In the genomic region with DNA sequence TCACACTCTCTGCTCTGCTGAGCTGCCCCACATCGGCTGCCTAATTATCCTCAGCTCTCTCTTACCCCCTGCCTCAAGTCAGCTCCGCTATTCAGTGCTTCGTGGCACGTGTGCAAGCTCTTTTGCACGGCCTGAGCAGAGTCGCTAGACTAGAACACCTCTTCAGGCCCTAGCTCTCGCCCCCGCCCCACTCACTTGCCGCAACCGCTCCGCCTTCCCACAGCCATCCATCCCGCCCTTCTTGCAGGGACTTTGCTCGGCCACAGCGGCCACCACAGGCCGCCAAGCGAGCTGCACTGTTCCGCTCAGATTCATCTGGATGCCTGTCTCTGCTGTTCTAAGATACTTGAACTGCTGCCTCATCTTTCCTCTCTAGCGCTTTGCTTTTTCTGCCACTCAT, we compare ENCODE assay signal across 8 mouse cellular contexts. TPM values are rescaled to one million over a fixed set of nuclear protein-coding genes. Genes with fewer than 3 reads are reported as not detected.
A peak's percentile ranks its signal among the peaks of the same experiment; 100 is the strongest.
DNase-seq lines count a peak whose midpoint lies in the region; ATAC-seq and TF ChIP-seq lines count a peak whose summit lies in the region.

No protein-coding gene starts in this region.

- WGBS in forebrain, embryonic 14.5 days, result under 1% methylated on average over 18 of the region's 18 CpGs
- WGBS in liver, postnatal 0 days (ENCODE audit: insufficient replicate concordance), result 1% methylated on average over 18 of the region's 18 CpGs
- under 1% methylated on average over 18 of the region's 18 CpGs for WGBS in neural tube, embryonic 13.5 days

- peaks cover 16% of the 10 kb centered on the region for H3K36me3 ChIP-seq in G1E (replicated peaks)
- no peaks in the 10 kb centered on the region for H3K36me3 ChIP-seq in forebrain, embryonic 14.5 days (ENCODE audit: control insufficient read depth, insufficient read depth, low read length)
- no peaks in the 10 kb centered on the region for H3K36me3 ChIP-seq in liver, postnatal 0 days (replicated peaks; ENCODE audit: insufficient read depth, low read length)
- no peaks in the 10 kb centered on the region for H3K36me3 ChIP-seq in neural tube, embryonic 13.5 days

- peaks cover 2% of the 10 kb centered on the region; the same call in 1 of the 2 replicates for H3K9me3 ChIP-seq in G1E (replicated peaks)
- H3K9me3 ChIP-seq in forebrain, embryonic 14.5 days (replicated peaks; ENCODE audit: control insufficient read depth, low read length), result no peaks in the 10 kb centered on the region
- no peaks in the 10 kb centered on the region for H3K9me3 ChIP-seq in liver, postnatal 0 days (ENCODE audit: low read length)
- no peaks in the 10 kb centered on the region for H3K9me3 ChIP-seq in neural tube, embryonic 13.5 days

- H3K9ac ChIP-seq in forebrain, embryonic 14.5 days (ENCODE audit: low read length), result peak overlapping the region; percentile 58
- no peak overlapping the region; the same call in 1 of the 2 replicates for H3K9ac ChIP-seq in liver, postnatal 0 days (replicated peaks)
- H3K9ac ChIP-seq in neural tube, embryonic 13.5 days, result peak overlapping the region; percentile 69

- peak overlapping the region; percentile 14; the same call in 1 of the 2 replicates for H3K4me3 ChIP-seq in G1E (ENCODE audit: low read depth, low read length)
- H3K4me3 ChIP-seq in forebrain, embryonic 14.5 days (ENCODE audit: low read depth, low read length), result peak overlapping the region; percentile 35
- peak overlapping the region; percentile 24 for H3K4me3 ChIP-seq in liver, postnatal 0 days (ENCODE audit: low read depth, low read length)
- peak overlapping the region; percentile 41 for H3K4me3 ChIP-seq in neural tube, embryonic 13.5 days

- no peaks in the 10 kb centered on the region for H3K27me3 ChIP-seq in G1E (ENCODE audit: insufficient read depth, low read length)
- no peaks in the 10 kb centered on the region for H3K27me3 ChIP-seq in forebrain, embryonic 14.5 days (replicated peaks; ENCODE audit: control insufficient read depth, insufficient read depth, low read length)
- H3K27me3 ChIP-seq in liver, postnatal 0 days (ENCODE audit: insufficient read depth, low read length), result no peaks in the 10 kb centered on the region
- no peaks in the 10 kb centered on the region for H3K27me3 ChIP-seq in neural tube, embryonic 13.5 days

- DNase-seq in G1E (ENCODE audit: low spot score), result peak; percentile 25
- peak; percentile 65 for DNase-seq in cerebellum, adult 11 months
- peak; percentile 91 for DNase-seq in forebrain, embryonic 14.5 days (ENCODE audit: low spot score)
- peak; percentile 76 to 77 for DNase-seq in heart, postnatal 14 days
- peak; percentile 68 for DNase-seq in layer of hippocampus, adult 11-12 months (ENCODE audit: low spot score)
- peak; percentile 79 for DNase-seq in liver, postnatal 0 days
- peak; percentile 84 for DNase-seq in telencephalon, adult 2 months (ENCODE audit: low read depth, low spot score)

- peak overlapping the region; percentile 17; the same call in 1 of the 2 replicates for H3K27ac ChIP-seq in forebrain, embryonic 14.5 days (ENCODE audit: low read depth, low read length)
- H3K27ac ChIP-seq in liver, postnatal 0 days (ENCODE audit: low read depth), result no peak overlapping the region
- peak overlapping the region; percentile 57 for H3K27ac ChIP-seq in neural tube, embryonic 13.5 days (replicated peaks)

- TF ChIP-seq EP300 in liver, postnatal 0 days (IDR thresholded peaks at IDR 0.05; ENCODE audit: low read depth), result no peak

- H3K4me1 ChIP-seq in G1E (ENCODE audit: insufficient read depth, low read depth, low read length), result peaks cover 27% of the 10 kb centered on the region
- peaks cover 11% of the 10 kb centered on the region for H3K4me1 ChIP-seq in forebrain, embryonic 14.5 days (ENCODE audit: control insufficient read depth, insufficient read depth, low read length)
- peaks cover 24% of the 10 kb centered on the region for H3K4me1 ChIP-seq in liver, postnatal 0 days (ENCODE audit: insufficient read depth)
- peaks cover 28% of the 10 kb centered on the region for H3K4me1 ChIP-seq in neural tube, embryonic 13.5 days (replicated peaks)

- peak overlapping the region; percentile 59 for H3K4me2 ChIP-seq in forebrain, embryonic 14.5 days (ENCODE audit: low read length)
- peak overlapping the region; percentile 60 for H3K4me2 ChIP-seq in liver, postnatal 0 days (ENCODE audit: low read depth, low read length)
- H3K4me2 ChIP-seq in neural tube, embryonic 13.5 days, result peak overlapping the region; percentile 69

- TF ChIP-seq CTCF in G1E (IDR thresholded peaks at IDR 0.05; ENCODE audit: low read depth, low read length), result no peak
- peak; percentile 83 for TF ChIP-seq CTCF in liver, postnatal 0 days (IDR thresholded peaks at IDR 0.05; ENCODE audit: low read depth)

- ATAC-seq in G1E (ENCODE audit: extremely low read depth, insufficient number of reproducible peaks, low FRiP score, poor library complexity, severe bottlenecking), result no peak
- ATAC-seq in forebrain, embryonic 14.5 days, result peak; percentile 65
- peak; percentile 12; the same call in 1 of the 2 replicates for ATAC-seq in liver, postnatal 0 days
- ATAC-seq in neural tube, embryonic 13.5 days (ENCODE audit: low read depth), result peak; percentile 52

- intact Hi-C loops in heart, postnatal 14 days (cut with DNase I), result loop anchor here (2.0 kb wide), 1 partner anchor 74 kb away; no protein-coding TSS in a partner anchor

RNA-seq across cellular contexts. Expression of gene Vrk3, which starts 3.1 kb away (rescaled TPM):
- total RNA-seq in G1E (2014; fragmentation: Nextera tagmentation) (44.9 and 48.7 TPM in 2 replicates), G1E (2017) (48.8 and 49.0 TPM in 2 replicates)
- polyA plus RNA-seq in G1E (2012), result 72.0 and 82.5 TPM in 2 replicates
- 32.0 and 33.5 TPM in 2 replicates for polyA plus RNA-seq in forebrain, embryonic 14.5 days (2014; fragmentation: Nextera tagmentation; extraction: Ambion mirVana)
- total RNA-seq in heart, postnatal 14 days (2021), result 10 to 100 TPM; 25.4 to 28.1 TPM
- 19.1 and 19.3 TPM in 2 replicates for polyA plus RNA-seq in liver, postnatal 0 days (2015; fragmentation: Nextera tagmentation; extraction: Ambion mirVana)
- 25.1 and 30.5 TPM in 2 replicates for polyA plus RNA-seq in neural tube, embryonic 13.5 days (2015; fragmentation: Nextera tagmentation; extraction: Ambion mirVana)

RNA-seq across cellular contexts. Expression of gene Zfp473, which starts 5.8 kb away (rescaled TPM):
- 3.9 and 4.1 TPM in 2 replicates for total RNA-seq in G1E (2014; fragmentation: Nextera tagmentation)
- 4.0 and 4.5 TPM in 2 replicates for total RNA-seq in G1E (2017)
- polyA plus RNA-seq in G1E (2012), result 0.14 and 0.33 TPM in 2 replicates
- polyA plus RNA-seq in forebrain, embryonic 14.5 days (2014; fragmentation: Nextera tagmentation; extraction: Ambion mirVana), result 1.2 and 1.3 TPM in 2 replicates
- under 1 TPM; 0.14 to 0.15 TPM for total RNA-seq in heart, postnatal 14 days (2021)
- polyA plus RNA-seq in liver, postnatal 0 days (2015; fragmentation: Nextera tagmentation; extraction: Ambion mirVana), result 0.14 and 0.24 TPM in 2 replicates
- polyA plus RNA-seq in neural tube, embryonic 13.5 days (2015; fragmentation: Nextera tagmentation; extraction: Ambion mirVana), result 1.2 and 1.3 TPM in 2 replicates

RNA-seq across cellular contexts. Expression of gene Izumo2, which starts 36.5 kb away (rescaled TPM):
- total RNA-seq in G1E (2014; fragmentation: Nextera tagmentation) (not detected in 2 replicates), G1E (2017) (not detected in 2 replicates)
- not detected in 2 replicates for polyA plus RNA-seq in G1E (2012)
- polyA plus RNA-seq in forebrain, embryonic 14.5 days (2014; fragmentation: Nextera tagmentation; extraction: Ambion mirVana), result not detected in 2 replicates
- total RNA-seq in heart, postnatal 14 days (2021), result not detected
- polyA plus RNA-seq in liver, postnatal 0 days (2015; fragmentation: Nextera tagmentation; extraction: Ambion mirVana), result not detected in 2 replicates
- polyA plus RNA-seq in neural tube, embryonic 13.5 days (2015; fragmentation: Nextera tagmentation; extraction: Ambion mirVana), result not detected in 2 replicates

Comparison
In these comparisons a context has a peak if more than half of its experiments do, and no peak if none do; other contexts are left out.
1. DNase-seq: peak in every context shown above with its lines; median percentile 91 in forebrain, embryonic 14.5 days; 84 in telencephalon, adult 2 months; 79 in liver, postnatal 0 days; 76 in heart, postnatal 14 days; 68 in layer of hippocampus, adult 11-12 months; 65 in cerebellum, adult 11 months; 25 in G1E.